Mouse (Mus musculus): ENCODE measurements around the gene Armc7. TPM values are rescaled to one million over a fixed set of nuclear protein-coding genes. Genes with fewer than 3 reads are reported as not detected.

Armc7 gene
- polyA plus RNA-seq, 1 experiment from 2014 or later: 17.4 TPM

Small RNA genes within 50 kb of the gene (microRNA-seq; reads per million reads assigned to microRNA genes)
- 0.62 reads per million for gene Mir3968

Other genes starting within 250 kb of the Armc7 start
- gene Grin2c, start 208.4 kb upstream of the Armc7 start, polyA plus RNA-seq (2015; fragmentation: Nextera tagmentation; extraction: Ambion mirVana): 0.06 and 0.12 TPM in 2 replicates
- 19.3 and 24.1 TPM in 2 replicates for gene Fdxr, start 198.6 kb upstream of the Armc7 start, polyA plus RNA-seq (2015; fragmentation: Nextera tagmentation; extraction: Ambion mirVana)
- 0.41 and 0.43 TPM in 2 replicates for gene Fads6, start 178.0 kb upstream of the Armc7 start, polyA plus RNA-seq (2015; fragmentation: Nextera tagmentation; extraction: Ambion mirVana)
- not detected in 2 replicates for gene Otop2, start 168.5 kb upstream of the Armc7 start, polyA plus RNA-seq (2015; fragmentation: Nextera tagmentation; extraction: Ambion mirVana)
- gene Ush1g, start 153.6 kb upstream of the Armc7 start, polyA plus RNA-seq (2015; fragmentation: Nextera tagmentation; extraction: Ambion mirVana): 0.05 TPM in 1 of 2 replicates, not detected in the other
- 0.30 and 0.35 TPM in 2 replicates for gene Otop3, start 140.9 kb upstream of the Armc7 start, polyA plus RNA-seq (2015; fragmentation: Nextera tagmentation; extraction: Ambion mirVana)
- gene Hid1, start 107.9 kb upstream of the Armc7 start, polyA plus RNA-seq (2015; fragmentation: Nextera tagmentation; extraction: Ambion mirVana): 47.4 and 48.0 TPM in 2 replicates
- gene Cdr2l, start 93.8 kb upstream of the Armc7 start, polyA plus RNA-seq (2015; fragmentation: Nextera tagmentation; extraction: Ambion mirVana): 23.0 and 27.1 TPM in 2 replicates
- 226 and 244 TPM in 2 replicates for gene Mrpl58, start 71.9 kb upstream of the Armc7 start, polyA plus RNA-seq (2015; fragmentation: Nextera tagmentation; extraction: Ambion mirVana)
- gene Atp5h, start 55.7 kb upstream of the Armc7 start, polyA plus RNA-seq (2015; fragmentation: Nextera tagmentation; extraction: Ambion mirVana): 948 and 970 TPM in 2 replicates
- gene Kctd2, start 55.5 kb upstream of the Armc7 start, polyA plus RNA-seq (2015; fragmentation: Nextera tagmentation; extraction: Ambion mirVana): 14.6 and 25.3 TPM in 2 replicates
- not detected in 2 replicates for gene Trim80, start 35.1 kb upstream of the Armc7 start, polyA plus RNA-seq (2015; fragmentation: Nextera tagmentation; extraction: Ambion mirVana)
- gene Slc16a5, start 13.2 kb upstream of the Armc7 start, polyA plus RNA-seq (2015; fragmentation: Nextera tagmentation; extraction: Ambion mirVana): 0.09 and 0.13 TPM in 2 replicates
- gene Nt5c, start 16.2 kb downstream of the Armc7 start, polyA plus RNA-seq (2015; fragmentation: Nextera tagmentation; extraction: Ambion mirVana): 90.2 and 96.5 TPM in 2 replicates
- 1,462 and 1,532 TPM in 2 replicates for gene Jpt1, start 38.7 kb downstream of the Armc7 start, polyA plus RNA-seq (2015; fragmentation: Nextera tagmentation; extraction: Ambion mirVana)
- gene Sumo2, start 60.6 kb downstream of the Armc7 start, polyA plus RNA-seq (2015; fragmentation: Nextera tagmentation; extraction: Ambion mirVana): 1,358 and 1,460 TPM in 2 replicates
- gene Nup85, start 88.8 kb downstream of the Armc7 start, polyA plus RNA-seq (2015; fragmentation: Nextera tagmentation; extraction: Ambion mirVana): 130 TPM in 2 replicates
- gene Mrps7, start 128.3 kb downstream of the Armc7 start, polyA plus RNA-seq (2015; fragmentation: Nextera tagmentation; extraction: Ambion mirVana): 77.6 and 78.8 TPM in 2 replicates
- 31.8 and 38.1 TPM in 2 replicates for gene Gga3, start 128.4 kb downstream of the Armc7 start, polyA plus RNA-seq (2015; fragmentation: Nextera tagmentation; extraction: Ambion mirVana)
- 8.8 and 10.5 TPM in 2 replicates for gene Mif4gd, start 137.3 kb downstream of the Armc7 start, polyA plus RNA-seq (2015; fragmentation: Nextera tagmentation; extraction: Ambion mirVana)
- 32.6 and 35.4 TPM in 2 replicates for gene Slc25a19, start 152.6 kb downstream of the Armc7 start, polyA plus RNA-seq (2015; fragmentation: Nextera tagmentation; extraction: Ambion mirVana)
- 165 and 176 TPM in 2 replicates for gene Grb2, start 232.9 kb downstream of the Armc7 start, polyA plus RNA-seq (2015; fragmentation: Nextera tagmentation; extraction: Ambion mirVana)